Mouse (Mus musculus) CH12.LX (cell line): ENCODE measurements around the gene Ncoa3. TPM values are rescaled to one million over a fixed set of nuclear protein-coding genes. Genes with fewer than 3 reads are reported as not detected.

ENCODE experiments used
- DNase-seq: peaks from one replicate; pipeline ENCODE4 v3.0.0-alpha.2; 2013; ENCODE audit errors: extremely low read depth
- H3K27ac ChIP-seq: 2 replicates; pipeline ENCODE4 v1.5.1; 2012; ENCODE audit warnings: low read depth, mild to moderate bottlenecking, control low read depth, moderate library complexity; ENCODE audit not compliant: insufficient read depth
- H3K27me3 ChIP-seq: replicated peaks from 2 replicates; pipeline ENCODE3; 2012; ENCODE audit warnings: inconsistent platforms
- H3K36me3 ChIP-seq, 2 experiments: replicated peaks in 1 of 2; 2 replicates each; pipeline versions ENCODE3 to v1.6.1; 2012; ENCODE audit warnings: inconsistent platforms in 1 of 2, low read length in 1 of 2, mild to moderate bottlenecking in 1 of 2, mixed read lengths in 1 of 2, moderate library complexity in 1 of 2; ENCODE audit not compliant: control insufficient read depth in 1 of 2, insufficient read depth in 1 of 2
- H3K4me1 ChIP-seq, 2 experiments: 2 replicates each; pipeline ENCODE4 v1.6.1; 2012; ENCODE audit warnings: inconsistent platforms in 1 of 2, moderate library complexity in 1 of 2; ENCODE audit not compliant: insufficient read depth in 2 of 2, control insufficient read depth in 1 of 2
- H3K4me2 ChIP-seq: 2 replicates; pipeline ENCODE4 v1.6.1; 2012; ENCODE audit warnings: low read depth, mild to moderate bottlenecking, control low read depth; ENCODE audit not compliant: poor library complexity, insufficient read depth, severe bottlenecking
- H3K4me3 ChIP-seq, 3 experiments: fragments of 150-350 bp in 1 of 3; sonication (generic) in 1 of 3; replicated peaks in 1 of 3; 2 replicates each; pipeline versions ENCODE3 to v1.5.1; 2011 to 2012; ENCODE audit warnings: low read depth in 2 of 3, low read length in 2 of 3, mild to moderate bottlenecking in 2 of 3, moderate library complexity in 2 of 3, control low read depth in 1 of 3, improper control_type of control experiment in 1 of 3, inconsistent platforms in 1 of 3, mixed read lengths in 1 of 3; ENCODE audit not compliant: poor library complexity in 1 of 3
- H3K79me2 ChIP-seq: replicated peaks from 2 replicates; pipeline ENCODE4 v1.6.1; 2012; ENCODE audit warnings: mild to moderate bottlenecking, moderate library complexity; ENCODE audit not compliant: control insufficient read depth, poor library complexity, insufficient read depth, severe bottlenecking; ENCODE audit errors: extremely low read depth
- H3K9ac ChIP-seq: 2 replicates; pipeline ENCODE4 v1.6.1; 2012; ENCODE audit warnings: low read depth, mild to moderate bottlenecking, control low read depth, moderate library complexity; ENCODE audit not compliant: insufficient read depth
- H3K9me3 ChIP-seq: replicated peaks from 2 replicates; pipeline ENCODE3; 2012; ENCODE audit warnings: low read length, inconsistent platforms, mixed read lengths
- BHLHE40 ChIP-seq: IDR thresholded peaks from 2 replicates; pipeline ENCODE4 v1.6.1; 2011; ENCODE audit warnings: mild to moderate bottlenecking, low read depth, low read length, improper control_type of control experiment
- CTCF ChIP-seq, 2 experiments: IDR thresholded peaks in 1 of 2; conservative IDR thresholded peaks in 1 of 2; 2 replicates each; pipeline ENCODE4 v1.5.1; 2011 to 2012; ENCODE audit warnings: low read depth in 2 of 2, low read length in 2 of 2, improper control_type of control experiment in 1 of 2, inconsistent platforms in 1 of 2, mild to moderate bottlenecking in 1 of 2, moderate library complexity in 1 of 2
- E2F4 ChIP-seq: IDR thresholded peaks from 2 replicates; pipeline ENCODE4 v1.6.1; 2011; ENCODE audit warnings: low read depth, low read length, improper control_type of control experiment; ENCODE audit not compliant: insufficient replicate concordance
- ELF1 ChIP-seq: IDR thresholded peaks from 2 replicates; pipeline ENCODE4 v1.6.1; 2014; ENCODE audit warnings: low read depth, mild to moderate bottlenecking, inconsistent platforms, low read length, improper control_type of control experiment
- ETS1 ChIP-seq: conservative IDR thresholded peaks from 2 replicates; pipeline ENCODE4 v1.6.1; 2012; ENCODE audit warnings: low read depth, mild to moderate bottlenecking, inconsistent platforms, low read length, improper control_type of control experiment, moderate library complexity
- JUN ChIP-seq: IDR thresholded peaks from 2 replicates; pipeline ENCODE4 v1.6.1; 2011; ENCODE audit warnings: low read depth, mild to moderate bottlenecking, low read length, improper control_type of control experiment, moderate library complexity; ENCODE audit not compliant: insufficient read depth
- MAFK ChIP-seq: IDR thresholded peaks from 2 replicates; pipeline ENCODE4 v1.6.1; 2011; ENCODE audit warnings: low read length, improper control_type of control experiment; ENCODE audit not compliant: insufficient replicate concordance
- MAZ ChIP-seq: IDR thresholded peaks from 2 replicates; pipeline ENCODE4 v1.6.1; 2012; ENCODE audit warnings: low read depth, mild to moderate bottlenecking, inconsistent platforms, low read length, improper control_type of control experiment, moderate library complexity
- MXI1 ChIP-seq: IDR thresholded peaks from 2 replicates; pipeline ENCODE4 v1.6.1; 2011; ENCODE audit warnings: mild to moderate bottlenecking, low read depth, low read length, improper control_type of control experiment
- PAX5 ChIP-seq: IDR thresholded peaks from 2 replicates; pipeline ENCODE4 v1.6.1; 2012; ENCODE audit warnings: low read length, inconsistent platforms, mixed read lengths
- POLR2AphosphoS2 ChIP-seq: IDR thresholded peaks from 2 replicates; pipeline ENCODE4 v1.6.1; 2011; ENCODE audit warnings: low read depth, low read length, improper control_type of control experiment
- SIN3A ChIP-seq: IDR thresholded peaks from 2 replicates; pipeline ENCODE4 v1.6.1; 2012; ENCODE audit warnings: low read length, improper control_type of control experiment, inconsistent platforms
- TBP ChIP-seq: conservative IDR thresholded peaks from 2 replicates; pipeline ENCODE4 v1.6.1; 2011; ENCODE audit warnings: low read depth, low read length, improper control_type of control experiment
- TCF12 ChIP-seq: IDR thresholded peaks from 2 replicates; pipeline ENCODE4 v1.6.1; 2014; ENCODE audit warnings: low read depth, mild to moderate bottlenecking, inconsistent platforms, low read length, improper control_type of control experiment
- USF1 ChIP-seq: IDR thresholded peaks from 2 replicates; pipeline ENCODE4 v1.6.1; 2014; ENCODE audit warnings: low read depth, mild to moderate bottlenecking, inconsistent platforms, low read length, improper control_type of control experiment
- USF2 ChIP-seq: conservative IDR thresholded peaks from 2 replicates; pipeline ENCODE4 v1.6.1; 2011; ENCODE audit warnings: low read depth, low read length, improper control_type of control experiment
- dilution Hi-C: fragments of 300-500 bp; cut with MboI; formaldehyde crosslinking; loops from 2 replicates; pipeline ENCODE4 v1.14.3; 2020; ENCODE audit warnings: low sequenced_read_pairs; ENCODE audit not compliant: extremely low pct_unique_long_range_greater_than_20kb, extremely low pct_ligation_motif_present
- in situ Hi-C: fragments of 300-500 bp; cut with MboI; formaldehyde crosslinking; loops from 3 replicates; pipeline ENCODE4 v1.14.3; 2019; ENCODE audit warnings: low sequenced_read_pairs, low pct_ligation_motif_present, low pct_unique_long_range_greater_than_20kb, mixed read lengths
- polyA plus RNA-seq: library from polyadenylated mRNA; unstranded; fragments of >175 nt; gene quantifications from 2 replicates; pipeline ENCODE4 v1.2.1, GENCODE M21; 2012; ENCODE audit warnings: low read depth; ENCODE audit not compliant: insufficient read length
- total RNA-seq, 2 experiments: library from RNA; depleted of rRNA; stranded (reverse); fragments of 300-350 nt in 1 of 2; fragments of >200 nt in 1 of 2; gene quantifications; 2 replicates each; pipeline ENCODE4 v1.2.3; 2012 to 2014

Ncoa3 gene
- total and polyA plus RNA-seq, 3 experiments, result 13.4 to 21.9 (median 17.1) TPM

DNA sequence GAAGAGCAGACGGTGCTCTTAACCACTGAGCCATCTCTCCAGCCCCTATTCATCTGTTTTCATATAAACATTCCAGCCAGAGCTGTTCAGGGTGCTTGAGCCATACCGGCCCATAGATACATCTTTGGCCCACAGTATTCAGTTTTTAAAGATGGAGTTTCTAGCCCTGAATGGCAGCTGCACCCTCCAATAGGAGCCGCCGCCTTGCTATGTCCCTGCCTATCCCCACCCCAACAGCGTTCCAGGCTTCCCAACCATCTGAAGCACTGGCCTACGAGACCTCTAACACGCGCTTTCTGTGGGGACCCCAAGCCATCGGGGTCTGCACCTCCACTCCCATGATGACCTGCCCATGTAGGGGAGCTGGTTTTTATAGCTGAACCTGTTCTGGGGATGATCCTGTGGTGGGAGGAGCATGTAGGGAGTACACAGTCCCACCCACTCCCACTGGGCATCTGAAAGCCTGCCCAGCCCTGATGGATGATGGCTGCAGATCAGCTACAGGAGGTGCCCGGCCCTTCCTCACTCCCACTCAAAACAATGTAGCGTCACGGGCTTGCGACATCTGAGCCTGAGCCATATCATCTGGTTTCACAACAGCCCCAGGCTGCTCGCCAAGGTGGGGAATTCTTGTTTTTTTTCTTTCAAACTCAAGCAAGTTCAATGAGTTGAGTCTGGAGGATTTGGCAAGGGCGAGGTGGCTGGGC, 123.3 kb downstream of the Ncoa3 start:
- H3K4me1 ChIP-seq, result peaks cover 7 to 14% of the 10 kb centered on the region in 2 experiments
- H3K9me3 ChIP-seq, result no peaks in the 10 kb centered on the region
- no peak overlapping the region for H3K9ac ChIP-seq
- DNase-seq, result no peak
- H3K79me2 ChIP-seq, result no peaks in the 10 kb centered on the region
- no peak overlapping the region for H3K27ac ChIP-seq
- no peak for TF ChIP-seq MAFK
- no peak for TF ChIP-seq TBP
- TF ChIP-seq MAZ, result no peak
- no peak for TF ChIP-seq MXI1
- TF ChIP-seq CTCF (conservative IDR thresholded peaks at IDR 0.05 in 1 of 2, IDR thresholded peaks at IDR 0.05 in 1 of 2; ENCODE audit: low read depth in 2 of 2, low read length in 2 of 2), result no peak
- no peak for TF ChIP-seq TCF12
- no peak for TF ChIP-seq BHLHE40
- TF ChIP-seq USF1, result no peak
- no peak for TF ChIP-seq PAX5
- H3K27me3 ChIP-seq, result peaks cover 15% of the 10 kb centered on the region
- no peaks in the 10 kb centered on the region for H3K36me3 ChIP-seq
- in situ Hi-C loops (no loop called here), dilution Hi-C loops (no loop called here)
- no peak overlapping the region for H3K4me3 ChIP-seq
- H3K4me2 ChIP-seq, result no peak overlapping the region

DNA sequence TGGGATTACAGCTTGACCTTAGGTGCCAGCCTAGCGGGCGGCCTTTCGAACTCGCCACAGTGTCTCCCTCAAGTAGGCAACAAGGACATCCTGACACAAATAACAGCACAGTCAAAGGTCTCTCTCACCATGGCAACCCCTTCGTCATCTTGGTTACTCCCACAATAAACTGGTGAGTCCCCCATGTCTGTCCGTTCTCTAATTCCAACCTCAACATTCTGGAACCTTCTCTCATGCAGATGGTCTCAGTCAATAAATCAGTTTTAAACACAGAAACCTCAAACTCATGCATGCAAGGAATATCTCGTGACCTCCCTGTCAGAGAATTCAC, 123.8 kb downstream of the Ncoa3 start:
- no peak overlapping the region for H3K27ac ChIP-seq
- TF ChIP-seq MAFK (no peak), USF2 (no peak), SIN3A (no peak), E2F4 (no peak), BHLHE40 (0 out of 2 replicates have a peak, but pooled peaks have one; percentile 6), TCF12 (no peak)
- in situ Hi-C loops, result no loop called here
- no peaks in the 10 kb centered on the region for H3K36me3 ChIP-seq
- dilution Hi-C loops, result no loop called here
- H3K4me1 ChIP-seq, result peaks cover 7 to 14% of the 10 kb centered on the region in 2 experiments
- DNase-seq, result no peak
- no peak overlapping the region for H3K4me3 ChIP-seq
- no peak overlapping the region for H3K4me2 ChIP-seq
- H3K27me3 ChIP-seq, result peaks cover 16% of the 10 kb centered on the region
- H3K79me2 ChIP-seq, result no peaks in the 10 kb centered on the region
- H3K9ac ChIP-seq, result no peak overlapping the region
- no peaks in the 10 kb centered on the region for H3K9me3 ChIP-seq

DNA sequence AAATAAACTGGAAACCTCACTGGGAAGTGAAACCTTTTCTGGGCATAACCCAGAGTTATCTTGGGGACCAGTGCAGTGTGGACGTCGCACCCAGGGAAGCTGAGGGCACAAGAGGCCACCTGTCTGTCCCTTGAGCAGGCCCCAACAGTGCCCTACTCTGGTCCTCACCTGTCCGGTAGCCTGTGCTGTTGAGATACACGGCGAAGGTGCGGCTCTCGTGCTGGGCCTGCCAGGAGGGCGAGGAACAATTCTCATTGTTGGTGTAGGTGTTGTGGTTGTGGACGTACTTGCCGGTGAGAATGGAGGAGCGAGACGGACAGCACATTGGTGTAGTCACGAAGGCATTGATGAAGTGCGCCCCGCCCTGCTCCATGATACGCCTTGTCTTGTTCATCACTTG, 124.3 kb downstream of the Ncoa3 start:
- Histone ChIP-seq H3K27ac (no peak overlapping the region), H3K27me3 (peaks cover 18% of the 10 kb centered on the region), H3K36me3 (no peaks in the 10 kb centered on the region)
- TF ChIP-seq ETS1 (no peak), POLR2AphosphoS2 (no peak), BHLHE40 (0 out of 2 replicates have a peak, but pooled peaks have one; percentile 3), ELF1 (no peak), JUN (no peak)
- TF ChIP-seq, all 38 proteins: peak for 1
- H3K9me3 ChIP-seq, result no peaks in the 10 kb centered on the region
- H3K79me2 ChIP-seq, result no peaks in the 10 kb centered on the region
- dilution Hi-C loops (no loop called here), in situ Hi-C loops (no loop called here)
- H3K9ac ChIP-seq, result no peak overlapping the region
- DNase-seq, result no peak
- peaks cover 7 to 14% of the 10 kb centered on the region in 2 experiments for H3K4me1 ChIP-seq
- H3K4me3 ChIP-seq, result no peak overlapping the region
- no peak overlapping the region for H3K4me2 ChIP-seq
